Mouse (Mus musculus) gastrocnemius, postnatal 4 days (tissue): ENCODE data around the gene Tspan32. TPM values are rescaled to one million over a fixed set of nuclear protein-coding genes. Genes with fewer than 3 reads are reported as not detected.
A peak's percentile ranks its signal among the peaks of the same experiment; 100 is the strongest.

ENCODE experiments used
- DNase-seq, 2 experiments: peaks; one replicate each; pipeline ENCODE4 v3.0.0; 2021 to 2022; ENCODE audit warnings: low spot score in 2 of 2, mixed read lengths in 2 of 2
- total RNA-seq, 2 experiments: library from RNA; stranded (reverse); gene quantifications; 2 replicates each; pipeline ENCODE4 v1.2.3; 2021

Tspan32 gene
- total RNA-seq, 2 experiments from 2014 or later: 0.88 to 0.96 TPM

GRCm38 (mm10) chr7:143007599-143008369 lies 2.9 kb downstream of the Tspan32 start:
- DNase-seq: peak; percentile 96

- DNase-seq: peak in 1 of 2 experiments; percentile 50
These were observed 3.6 kb downstream of the Tspan32 start for GRCm38 (mm10) chr7:143008370-143008926.

- DNase-seq: peak in 1 of 2 experiments; percentile 63
These were observed 4.3 kb downstream of the Tspan32 start for GRCm38 (mm10) chr7:143008996-143009665.

GRCm38 (mm10) chr7:143009996-143010395 lies 5.2 kb downstream of the Tspan32 start:
- DNase-seq: no peak

DNA sequence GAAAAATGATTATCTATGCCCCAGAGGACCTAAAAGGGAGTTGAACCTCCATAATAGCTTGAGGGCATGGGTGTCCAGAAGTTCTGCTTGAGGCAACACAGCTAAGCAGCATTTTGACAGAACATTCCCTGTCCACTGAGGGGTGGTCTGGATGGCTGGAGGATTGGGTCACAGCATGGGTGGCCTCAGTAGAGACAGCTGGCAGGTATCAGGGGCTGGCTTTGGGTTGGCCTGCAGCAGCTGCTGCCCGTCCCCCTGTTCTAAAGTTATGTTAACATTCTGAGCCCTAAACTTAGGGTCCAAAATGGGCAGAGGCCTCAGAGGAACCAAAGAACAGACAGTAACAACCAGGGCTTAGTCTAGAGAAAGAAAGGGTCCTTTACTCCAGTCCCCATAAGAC lies 6.4 kb downstream of the Tspan32 start:
- no peak for DNase-seq

- DNase-seq: no peak
These were observed 7.5 kb downstream of the Tspan32 start for GRCm38 (mm10) chr7:143012230-143012875.

GRCm38 (mm10) chr7:143013420-143014178 lies 8.8 kb downstream of the Tspan32 start:
- peak; percentile 55 to 78 for DNase-seq

GRCm38 (mm10) chr7:143014862-143015659 lies 10.2 kb downstream of the Tspan32 start:
- DNase-seq: no peak

DNA sequence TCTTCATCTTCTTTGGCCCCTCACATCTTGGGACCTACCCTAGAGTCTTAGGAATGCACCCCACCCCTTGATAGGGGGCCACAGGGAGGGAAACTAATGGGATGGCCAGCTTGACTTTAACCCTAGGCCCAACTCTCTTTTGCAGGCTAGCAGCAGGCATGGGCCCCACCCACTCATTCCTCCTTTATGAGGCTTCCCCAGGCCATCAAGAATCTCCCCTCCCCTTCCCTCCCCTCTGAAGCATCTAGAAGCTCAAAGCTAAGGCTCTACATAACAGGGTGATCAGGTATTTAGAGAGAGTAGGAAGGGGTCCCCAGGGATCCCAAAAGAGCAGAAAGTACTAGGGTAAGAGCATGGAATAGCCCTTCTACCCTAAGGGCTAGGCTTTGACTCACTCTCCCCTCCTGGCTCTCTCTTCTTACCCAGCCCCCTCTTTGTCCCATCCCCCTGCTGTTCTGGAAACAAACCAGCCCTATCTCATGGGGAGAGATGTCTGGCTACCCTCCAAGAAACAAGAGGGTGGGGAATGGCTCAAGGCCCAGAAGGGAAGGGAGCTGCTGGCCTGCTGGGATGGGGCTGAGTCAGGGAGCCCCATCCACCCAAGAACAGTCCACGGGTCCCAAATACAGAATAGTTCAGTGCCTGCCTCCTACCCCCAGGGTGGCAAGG lies 11.0 kb downstream of the Tspan32 start:
- DNase-seq: peak in 1 of 2 experiments; percentile 38

DNA sequence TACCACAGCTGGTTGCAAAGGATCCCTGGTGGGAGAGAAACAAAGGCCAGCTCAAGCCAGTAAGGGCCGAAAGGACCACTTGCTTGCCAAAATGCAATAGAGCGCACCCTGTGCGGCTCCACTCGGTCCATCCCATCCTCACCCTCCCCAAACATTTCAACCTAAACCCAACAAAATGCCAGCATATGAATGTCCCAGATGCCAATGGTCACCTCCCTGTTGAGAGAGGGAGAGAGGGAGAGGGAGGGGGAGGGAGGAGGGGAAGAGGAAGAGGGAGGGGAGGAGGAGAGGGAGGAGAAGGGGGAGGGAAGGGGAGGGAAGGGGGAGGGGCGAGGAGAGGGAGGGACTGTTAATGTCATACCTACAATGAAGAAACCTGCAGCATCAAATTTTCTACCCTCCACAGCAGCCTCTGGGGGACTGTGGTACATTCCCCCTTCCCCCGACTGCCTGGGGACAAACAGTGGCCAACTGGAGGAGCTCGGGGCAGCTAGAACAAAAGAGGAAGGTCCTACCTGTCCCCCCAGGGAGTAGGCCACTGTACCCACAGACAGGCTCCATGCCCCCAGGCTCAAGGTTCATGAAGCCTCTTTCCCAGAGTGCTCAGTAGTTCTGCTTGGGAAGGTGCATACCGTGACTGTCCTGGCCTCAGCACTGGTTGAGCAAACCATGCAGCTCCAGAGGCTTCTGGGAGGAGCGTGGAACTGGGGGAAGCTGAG lies 11.7 kb downstream of the Tspan32 start:
- no peak for DNase-seq

- no peak for DNase-seq
These were observed 12.3 kb downstream of the Tspan32 start for GRCm38 (mm10) chr7:143017181-143017580.

GRCm38 (mm10) chr7:143020040-143020439 lies 15.2 kb downstream of the Tspan32 start:
- DNase-seq: no peak

DNA sequence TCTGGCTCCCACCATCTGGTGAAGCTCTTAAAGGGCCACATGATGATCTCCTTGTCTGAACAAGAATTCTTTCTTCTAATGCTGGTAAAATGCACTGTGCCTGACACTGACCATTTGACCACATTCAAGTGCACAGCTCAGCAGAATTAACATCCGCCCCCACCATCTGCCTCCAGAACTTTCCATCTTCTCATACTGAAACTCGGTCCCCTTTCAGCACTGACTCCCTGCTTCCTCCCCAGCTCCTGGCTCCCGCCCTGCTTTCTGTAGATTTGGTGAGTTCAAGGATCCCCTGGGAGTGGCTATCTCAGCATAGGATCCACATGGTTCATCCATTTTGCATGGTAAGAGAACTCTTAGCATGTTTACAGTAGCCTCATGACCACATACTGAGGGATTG lies 15.9 kb downstream of the Tspan32 start:
- no peak for DNase-seq

DNA sequence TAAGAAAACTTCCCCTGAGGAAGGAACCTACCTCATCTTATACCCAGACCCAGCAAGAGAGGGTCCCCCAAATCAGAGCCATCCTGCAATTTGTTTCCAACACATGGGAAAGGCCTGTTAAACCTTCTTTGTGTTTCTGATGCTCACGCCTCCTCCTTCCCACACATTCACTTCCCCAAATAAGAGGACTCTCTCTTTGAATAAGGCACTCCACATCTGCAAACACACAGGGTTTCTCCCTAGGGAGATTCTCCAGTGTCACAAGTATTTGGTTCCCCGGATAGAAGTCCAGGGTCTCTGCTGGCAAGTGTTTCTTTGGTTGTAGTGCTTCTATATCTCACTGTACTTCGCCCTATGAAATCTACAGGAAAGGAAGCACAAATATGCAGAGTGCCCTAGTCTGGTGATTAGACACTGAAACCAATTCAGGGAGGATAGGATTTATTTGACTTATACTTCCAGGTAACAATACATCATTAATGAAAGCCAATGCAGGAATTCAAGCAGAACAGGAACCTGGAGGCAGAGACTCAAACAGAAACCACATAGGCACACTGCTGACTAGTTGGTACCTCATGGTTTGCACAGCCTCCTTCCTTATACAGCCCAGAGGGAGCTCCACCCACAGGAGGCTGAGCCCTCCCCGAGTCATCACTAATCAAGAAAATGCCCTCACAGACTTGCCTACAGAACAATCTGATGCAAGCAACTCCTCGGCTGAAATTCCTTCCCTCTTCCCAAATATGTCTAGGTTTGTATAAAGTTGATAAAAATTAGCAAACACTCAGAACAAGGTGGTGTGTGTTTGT lies 16.7 kb downstream of the Tspan32 start:
- DNase-seq: no peak

DNA sequence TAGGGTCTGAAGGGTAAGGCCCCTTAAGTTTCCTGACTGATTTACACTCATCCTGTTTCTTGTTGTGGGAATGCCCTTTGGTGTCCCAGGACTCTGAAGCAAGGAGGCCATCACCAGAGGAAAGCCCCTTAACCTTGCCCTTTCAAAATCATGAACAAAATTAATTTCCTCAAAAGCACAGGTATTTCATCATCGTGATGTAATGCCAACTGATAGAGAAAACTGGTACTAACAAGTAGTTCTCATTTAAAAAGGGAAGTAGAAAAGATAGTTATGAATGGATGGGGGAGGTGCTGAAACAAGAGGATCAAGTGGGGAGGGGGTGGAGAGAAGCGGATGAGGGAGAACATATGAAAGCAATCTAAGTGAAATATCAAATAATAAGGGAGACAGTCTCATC lies 18.7 kb downstream of the Tspan32 start:
- no peak for DNase-seq

GRCm38 (mm10) chr7:143024293-143024692 lies 19.4 kb downstream of the Tspan32 start:
- DNase-seq: no peak

DNA sequence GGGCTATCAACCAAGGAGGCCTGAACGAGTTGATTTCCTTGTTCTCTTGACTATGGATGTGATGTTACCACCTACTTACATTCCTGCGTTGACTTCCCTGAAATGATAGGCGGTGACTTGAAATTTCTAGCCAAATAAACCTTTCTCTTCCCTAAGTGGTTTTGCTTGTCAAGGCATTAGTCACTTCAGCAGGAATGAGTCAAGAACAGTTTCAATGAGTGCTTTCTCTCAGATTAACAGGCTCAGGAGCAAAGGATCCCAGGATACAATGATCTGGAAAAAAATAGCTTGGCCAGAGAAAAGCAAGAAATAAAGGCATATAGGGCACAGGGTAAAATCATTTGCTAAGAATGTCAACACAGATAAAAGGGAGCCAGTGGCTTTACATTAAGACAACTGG lies 20.6 kb downstream of the Tspan32 start:
- no peak for DNase-seq

GRCm38 (mm10) chr7:143027196-143027595 lies 22.4 kb downstream of the Tspan32 start:
- DNase-seq: no peak
